Mouse (Mus musculus) layer of hippocampus, adult 9-10 months (tissue): ENCODE data around the gene Sox14.

Experiments used
- DNase-seq: peaks from one replicate; pipeline ENCODE4 v3.0.0; 2022; ENCODE audit warnings: low spot score

The Sox14 gene

DNA sequence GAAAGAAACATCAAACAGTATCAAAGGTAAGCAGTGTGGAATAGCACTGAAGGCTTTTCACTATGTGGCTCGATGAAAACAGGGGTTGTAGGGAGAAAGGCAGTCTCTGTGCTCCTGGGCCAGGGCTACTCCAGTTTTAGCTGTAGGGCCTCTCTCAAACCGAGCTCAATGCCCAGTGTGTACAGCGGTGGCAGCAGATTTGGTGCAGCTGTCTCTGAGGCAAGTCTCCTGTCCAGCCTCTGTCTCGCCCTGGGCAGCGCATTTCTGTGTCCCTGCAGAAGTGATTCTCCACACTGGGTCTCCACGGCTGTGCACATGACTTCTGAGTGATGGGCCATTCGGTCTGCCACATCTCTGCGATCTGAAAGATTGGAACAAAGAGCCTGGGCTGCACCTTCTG, 27.6 kb downstream of the Sox14 start:
- no peak for DNase-seq

DNA sequence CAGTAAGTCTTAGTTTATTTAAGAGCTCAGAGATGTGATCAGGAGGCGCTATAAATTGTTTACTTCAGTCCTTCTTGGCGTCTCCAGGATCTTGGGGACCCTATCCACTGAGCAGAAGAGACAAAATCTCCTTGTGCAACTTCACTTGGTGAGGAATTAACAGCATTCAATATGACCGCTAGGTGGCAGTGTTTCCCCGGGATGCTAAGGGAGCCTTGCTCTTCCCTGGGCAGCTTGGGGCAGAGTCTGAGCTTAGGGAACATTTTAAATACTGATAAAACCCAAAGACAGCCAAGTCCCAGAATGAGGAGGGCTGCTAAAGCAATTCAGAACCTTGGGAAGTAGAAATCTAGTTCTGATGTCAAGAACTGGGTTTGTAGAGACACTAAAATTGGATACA, 29.1 kb downstream of the Sox14 start:
- peak; percentile 43 for DNase-seq

DNA sequence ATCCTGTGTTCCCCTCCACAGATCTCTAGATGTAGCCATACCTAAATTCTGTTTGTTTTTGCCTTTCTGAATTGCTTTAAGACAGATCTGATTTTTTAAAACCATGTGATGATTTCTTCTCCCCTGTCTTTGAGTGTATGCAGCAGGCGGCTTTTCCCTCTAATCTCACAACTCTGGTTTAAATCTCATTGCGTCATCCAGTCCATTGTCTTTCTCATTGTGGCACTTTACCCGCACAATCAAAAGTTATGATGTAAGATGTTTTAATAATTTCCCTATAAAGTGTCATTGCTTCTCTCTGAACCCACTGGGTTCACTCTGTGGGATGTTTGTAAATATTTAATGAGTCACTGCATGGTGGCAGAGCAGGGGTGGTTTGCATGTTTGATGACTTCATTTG, 36.6 kb downstream of the Sox14 start:
- DNase-seq = no peak

DNA sequence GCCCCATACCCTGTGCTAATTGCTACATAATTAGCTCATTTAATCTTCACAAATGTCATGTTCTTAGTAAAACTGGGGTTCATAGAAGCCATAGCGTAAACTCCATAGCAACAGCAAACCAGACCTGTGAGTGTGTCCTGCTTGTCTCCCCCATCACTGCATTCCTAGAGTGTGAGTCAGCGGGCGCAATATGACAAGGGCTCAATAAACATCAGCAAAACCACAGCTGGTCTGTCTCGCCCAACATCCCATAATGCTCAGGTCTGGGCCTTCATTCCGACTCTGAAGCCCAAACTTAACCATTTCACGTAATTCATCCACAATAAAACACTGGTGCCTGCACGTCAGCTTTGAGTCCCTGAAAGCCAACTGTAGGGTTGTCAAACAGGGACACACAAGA, 37.1 kb downstream of the Sox14 start:
- no peak for DNase-seq

DNA sequence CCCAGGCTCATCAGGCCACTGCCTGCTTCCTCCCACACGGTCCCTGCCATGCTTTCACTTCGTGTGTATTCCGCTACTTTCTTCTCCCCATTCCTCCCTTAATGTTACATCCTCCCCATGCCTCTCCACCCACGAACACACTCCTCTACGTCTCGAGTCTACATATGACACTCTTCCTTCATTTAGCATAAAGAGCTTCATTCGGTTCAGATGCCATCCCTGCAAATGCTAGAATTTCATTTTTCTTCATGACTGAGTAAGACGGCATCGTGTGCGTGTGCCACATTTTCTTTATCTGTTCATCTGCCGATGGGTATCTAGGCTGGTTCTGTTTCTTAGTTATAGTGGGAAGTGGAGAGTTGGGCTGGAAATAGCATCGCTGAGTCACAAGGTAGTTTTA, 39.3 kb downstream of the Sox14 start:
- no peak for DNase-seq

DNA sequence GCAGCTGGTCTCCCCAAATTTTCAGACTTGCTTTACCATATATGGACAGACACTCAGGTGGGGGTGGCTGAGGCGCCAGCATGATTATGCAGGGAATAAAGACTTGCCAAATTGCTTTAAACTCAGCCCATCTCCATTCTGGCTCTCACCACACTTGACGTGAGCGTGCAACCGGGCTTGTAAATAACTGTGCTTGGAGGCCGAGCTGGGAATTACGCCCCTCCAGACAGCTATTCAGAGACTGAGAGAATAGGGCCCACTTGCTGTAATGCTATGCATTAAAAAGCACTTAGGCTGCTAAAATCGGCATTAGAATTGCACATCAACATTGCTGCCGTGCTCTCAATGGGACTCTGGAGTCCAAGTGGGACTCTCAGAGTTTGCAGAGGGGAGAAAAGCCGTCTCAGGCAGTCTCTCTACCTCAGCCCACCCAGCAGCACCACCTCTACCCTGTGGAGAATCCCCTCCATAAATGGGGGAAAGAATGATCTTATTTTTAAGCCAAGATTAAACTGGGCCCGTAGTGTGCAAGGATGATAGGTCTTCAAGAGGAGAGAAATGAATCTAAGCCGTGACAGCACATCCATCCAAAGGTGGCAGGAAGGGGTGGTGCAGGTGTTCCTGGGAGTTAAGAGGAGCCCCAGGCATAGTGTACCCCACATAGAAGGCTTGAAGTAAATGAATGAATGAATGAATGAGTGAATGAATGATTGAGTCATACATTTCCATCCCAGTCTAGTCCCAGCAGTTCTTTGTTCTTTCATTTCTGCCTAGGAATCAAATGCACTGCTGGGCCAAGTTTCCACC, 40.1 kb downstream of the Sox14 start:
- DNase-seq = no peak
